8 mouse cellular contexts compared by ENCODE assay signal in the genomic region with DNA sequence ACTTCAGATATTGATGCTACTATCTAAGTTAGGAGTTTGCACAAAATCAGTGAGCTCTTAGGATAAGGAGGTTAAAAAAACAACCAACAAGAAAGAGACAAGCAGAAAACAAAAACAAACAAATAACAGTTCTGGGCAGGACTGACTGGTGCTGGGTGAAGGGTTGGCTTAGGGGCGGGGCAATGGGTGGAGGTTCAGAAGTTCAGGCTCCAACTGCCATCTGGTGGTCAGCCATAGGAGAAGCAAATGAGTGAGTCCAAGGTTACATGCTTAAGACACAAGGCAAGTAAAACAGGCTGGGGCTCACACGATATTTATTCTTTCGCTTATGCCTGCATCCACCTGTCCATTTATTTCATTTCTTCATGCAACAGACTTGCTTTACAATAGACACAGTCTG. TPM values are rescaled to one million over a fixed set of nuclear protein-coding genes. Genes with fewer than 3 reads are reported as not detected.
DNase-seq lines count a peak whose midpoint lies in the region; ATAC-seq lines count a peak whose summit lies in the region.
"Had no signal": no experiment of that assay in that cellular context is flagged by ENCODE, and none has a peak within 500 bp of the region (broad histone marks: within the 10 kb centered on the region; RNA-seq: fewer than 3 reads in every experiment).

No protein-coding gene starts in this region.

- H3K4me1 ChIP-seq in intestine, embryonic 16.5 days (ENCODE audit: control insufficient read depth, insufficient read depth, low read length), result no peaks in the 10 kb centered on the region
- no peaks in the 10 kb centered on the region for H3K4me1 ChIP-seq in midbrain, embryonic 10.5 days
- H3K4me1 ChIP-seq: lung, embryonic 15.5 days had no signal

- H3K4me2 ChIP-seq in intestine, embryonic 16.5 days (ENCODE audit: low read depth, low read length), result no peak overlapping the region
- H3K4me2 ChIP-seq: lung, embryonic 15.5 days had no signal

- peak; percentile 96 for ATAC-seq in activated CD4-positive, CD25-positive, alpha-beta regulatory T cell, adult 4 months
- ATAC-seq in intestine, embryonic 16.5 days, result peak; percentile 76; the same call in 1 of the 2 replicates

- 42% methylated on average over 3 of the region's 3 CpGs for WGBS in intestine, embryonic 16.5 days
- 39% methylated on average over 3 of the region's 3 CpGs for WGBS in midbrain, embryonic 10.5 days

- H3K27ac ChIP-seq in intestine, embryonic 16.5 days (ENCODE audit: low read length), result no peak overlapping the region
- H3K27ac ChIP-seq in midbrain, embryonic 10.5 days (replicated peaks), result no peak overlapping the region
- H3K27ac ChIP-seq: lung, embryonic 15.5 days had no signal

- no peak overlapping the region for H3K9ac ChIP-seq in intestine, embryonic 16.5 days (ENCODE audit: low read depth, low read length)
- H3K9ac ChIP-seq: lung, embryonic 15.5 days had no signal

- DNase-seq in cerebellum, postnatal 36 days, result peak; percentile 51 to 55
- peak; percentile 21 to 38 for DNase-seq in gastrocnemius, adult 8-10 months (ENCODE audit: low spot score in 2 of 2)
- peak; percentile 16 to 77 for DNase-seq in left cerebral cortex, postnatal 10 days (ENCODE audit: extremely low spot score in 1 of 2, low spot score in 2 of 2)
- DNase-seq in midbrain, embryonic 10.5 days (ENCODE audit: low spot score), result peak; percentile 49
- DNase-seq in right cerebral cortex, postnatal 25 days, result peak; percentile 32

- H3K4me3 ChIP-seq in intestine, embryonic 16.5 days (ENCODE audit: low read length), result no peak overlapping the region
- no peak overlapping the region for H3K4me3 ChIP-seq in midbrain, embryonic 10.5 days
- H3K4me3 ChIP-seq: lung, embryonic 15.5 days had no signal

- intact Hi-C loops in left cerebral cortex, postnatal 10 days (cut with DNase I), result loop anchor here (5.0 kb wide), 1 partner anchor 1348 kb away; no protein-coding TSS in a partner anchor

- H3K9me3 ChIP-seq in intestine, embryonic 16.5 days (ENCODE audit: control insufficient read depth, low read length), result no peaks in the 10 kb centered on the region
- no peaks in the 10 kb centered on the region for H3K9me3 ChIP-seq in midbrain, embryonic 10.5 days (replicated peaks)
- H3K9me3 ChIP-seq: lung, embryonic 15.5 days had no signal

- H3K27me3 ChIP-seq in intestine, embryonic 16.5 days (replicated peaks; ENCODE audit: control insufficient read depth, insufficient read depth, low read length), result no peaks in the 10 kb centered on the region
- H3K27me3 ChIP-seq in midbrain, embryonic 10.5 days (ENCODE audit: low read depth, poor library complexity, severe bottlenecking), result peaks cover 76% of the 10 kb centered on the region

- H3K36me3 ChIP-seq in intestine, embryonic 16.5 days (ENCODE audit: control insufficient read depth, insufficient read depth, low read length), result no peaks in the 10 kb centered on the region
- no peaks in the 10 kb centered on the region for H3K36me3 ChIP-seq in midbrain, embryonic 10.5 days
- H3K36me3 ChIP-seq: lung, embryonic 15.5 days had no signal

RNA-seq across cellular contexts. Expression of a gene that starts 13.8 kb away (rescaled TPM):
- polyA plus RNA-seq in activated CD4-positive, CD25-positive, alpha-beta regulatory T cell, adult 4 months (2017; shearing (Covaris generic)), result 100 to 1,000 TPM in 1 of 2 experiments, 10 to 100 TPM in 1; 94.8 to 103 TPM
- total RNA-seq in gastrocnemius, adult 8-10 months (2022), result 10 to 100 TPM; 36.1 to 41.6 (median 38.7) TPM
- 36.5 and 40.3 TPM in 2 replicates for polyA plus RNA-seq in intestine, embryonic 16.5 days (2015; fragmentation: Nextera tagmentation; extraction: Ambion mirVana)
- 10 to 100 TPM; 31.4 to 31.8 TPM for total RNA-seq in left cerebral cortex, postnatal 10 days (2021)
- 40.4 and 40.9 TPM in 2 replicates for polyA plus RNA-seq in midbrain, embryonic 10.5 days (2016; fragmentation: Nextera tagmentation; extraction: Ambion mirVana)

RNA-seq across cellular contexts. Expression of a gene that starts 37.8 kb away (rescaled TPM):
- under 1 TPM in 1 of 2 experiments, not detected in 1; 0.90 TPM for polyA plus RNA-seq in activated CD4-positive, CD25-positive, alpha-beta regulatory T cell, adult 4 months (2017; shearing (Covaris generic))
- total RNA-seq in gastrocnemius, adult 8-10 months (2022), result under 1 TPM in 1 of 4 experiments, not detected in 3; 0.34 TPM
- 0.38 and 0.77 TPM in 2 replicates for polyA plus RNA-seq in intestine, embryonic 16.5 days (2015; fragmentation: Nextera tagmentation; extraction: Ambion mirVana)
- not detected for total RNA-seq in left cerebral cortex, postnatal 10 days (2021)
- polyA plus RNA-seq in midbrain, embryonic 10.5 days (2016; fragmentation: Nextera tagmentation; extraction: Ambion mirVana), result 0.75 and 0.84 TPM in 2 replicates

RNA-seq across cellular contexts. Expression of a gene that starts 44.3 kb away (rescaled TPM):
- polyA plus RNA-seq in activated CD4-positive, CD25-positive, alpha-beta regulatory T cell, adult 4 months (2017; shearing (Covaris generic)), result not detected
- total RNA-seq in gastrocnemius, adult 8-10 months (2022), result under 1 TPM; 0.07 to 0.56 (median 0.30) TPM
- not detected in 2 replicates for polyA plus RNA-seq in intestine, embryonic 16.5 days (2015; fragmentation: Nextera tagmentation; extraction: Ambion mirVana)
- not detected for total RNA-seq in left cerebral cortex, postnatal 10 days (2021)
- polyA plus RNA-seq in midbrain, embryonic 10.5 days (2016; fragmentation: Nextera tagmentation; extraction: Ambion mirVana), result not detected in 2 replicates
- polyA plus RNA-seq: lung, embryonic 15.5 days had no signal

RNA-seq across cellular contexts. Expression of a gene that starts 51.5 kb away (rescaled TPM):
- not detected for polyA plus RNA-seq in activated CD4-positive, CD25-positive, alpha-beta regulatory T cell, adult 4 months (2017; shearing (Covaris generic))
- total RNA-seq in gastrocnemius, adult 8-10 months (2022), result not detected
- not detected in 2 replicates for polyA plus RNA-seq in intestine, embryonic 16.5 days (2015; fragmentation: Nextera tagmentation; extraction: Ambion mirVana)
- not detected for total RNA-seq in left cerebral cortex, postnatal 10 days (2021)
- not detected in 2 replicates for polyA plus RNA-seq in midbrain, embryonic 10.5 days (2016; fragmentation: Nextera tagmentation; extraction: Ambion mirVana)
- polyA plus RNA-seq: lung, embryonic 15.5 days had no signal
